Mouse (Mus musculus): ENCODE measurements at regions not wholly inside any gene's neighbourhood (a gene's known extent, or its start where the extent isn't known, plus 50 kb on each side); places are given as distances from the start of the nearest gene placed in this dataset.

DNA sequence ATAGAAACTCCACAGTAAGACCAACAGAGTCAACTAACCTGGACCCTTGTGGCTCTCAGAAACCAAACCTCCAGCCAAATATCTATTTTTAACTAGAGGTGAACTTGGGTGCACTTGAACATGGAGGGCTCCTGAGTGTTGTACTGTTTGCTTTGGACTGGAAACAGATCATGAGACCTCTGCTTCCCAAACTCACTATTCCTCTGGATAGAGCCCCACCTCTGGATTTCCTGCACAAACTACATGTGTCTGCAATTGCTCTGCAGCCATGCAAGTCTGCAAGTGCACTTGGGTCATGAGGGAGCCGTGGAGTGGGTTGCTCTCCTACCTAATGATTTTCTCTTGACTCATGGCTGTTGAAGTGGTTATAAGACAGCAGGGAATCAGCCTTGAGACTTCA, 759.9 kb upstream of the Fam160b2 start:
- TF ChIP-seq GATA1 (IDR thresholded peaks at IDR 0.05; ENCODE audit: low read length) = no peak

- no peak for TF ChIP-seq GATA1 (IDR thresholded peaks at IDR 0.05; ENCODE audit: low read length)
Observed at GRCm38 (mm10) chr14:71338219-71338618, 738.6 kb upstream of the Fam160b2 start.

- no peak for TF ChIP-seq GATA1 (IDR thresholded peaks at IDR 0.05; ENCODE audit: low read length)
Observed at GRCm38 (mm10) chr14:71336906-71337305, 737.3 kb upstream of the Fam160b2 start.

DNA sequence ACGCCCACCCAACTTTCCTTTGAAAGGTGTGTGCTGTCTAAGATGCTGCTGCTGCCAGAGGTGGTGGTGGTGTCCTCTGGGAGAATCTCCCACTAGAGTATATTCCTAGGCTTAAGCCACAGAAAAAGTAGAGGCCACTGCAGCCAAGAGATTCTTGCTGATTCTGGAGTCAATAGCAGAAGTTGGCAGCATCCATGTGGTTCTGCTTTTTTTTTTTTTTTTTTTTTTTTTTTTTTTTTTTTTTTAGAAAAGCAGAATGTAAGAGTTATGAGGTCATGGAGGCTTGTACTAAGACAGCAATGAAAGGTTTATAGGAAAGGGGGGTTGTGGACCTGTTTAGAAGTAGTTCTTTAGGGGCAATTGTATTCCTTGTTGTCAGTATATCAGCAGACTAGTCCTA, 734.4 kb upstream of the Fam160b2 start:
- no peak for TF ChIP-seq GATA1 (IDR thresholded peaks at IDR 0.05; ENCODE audit: low read length)

DNA sequence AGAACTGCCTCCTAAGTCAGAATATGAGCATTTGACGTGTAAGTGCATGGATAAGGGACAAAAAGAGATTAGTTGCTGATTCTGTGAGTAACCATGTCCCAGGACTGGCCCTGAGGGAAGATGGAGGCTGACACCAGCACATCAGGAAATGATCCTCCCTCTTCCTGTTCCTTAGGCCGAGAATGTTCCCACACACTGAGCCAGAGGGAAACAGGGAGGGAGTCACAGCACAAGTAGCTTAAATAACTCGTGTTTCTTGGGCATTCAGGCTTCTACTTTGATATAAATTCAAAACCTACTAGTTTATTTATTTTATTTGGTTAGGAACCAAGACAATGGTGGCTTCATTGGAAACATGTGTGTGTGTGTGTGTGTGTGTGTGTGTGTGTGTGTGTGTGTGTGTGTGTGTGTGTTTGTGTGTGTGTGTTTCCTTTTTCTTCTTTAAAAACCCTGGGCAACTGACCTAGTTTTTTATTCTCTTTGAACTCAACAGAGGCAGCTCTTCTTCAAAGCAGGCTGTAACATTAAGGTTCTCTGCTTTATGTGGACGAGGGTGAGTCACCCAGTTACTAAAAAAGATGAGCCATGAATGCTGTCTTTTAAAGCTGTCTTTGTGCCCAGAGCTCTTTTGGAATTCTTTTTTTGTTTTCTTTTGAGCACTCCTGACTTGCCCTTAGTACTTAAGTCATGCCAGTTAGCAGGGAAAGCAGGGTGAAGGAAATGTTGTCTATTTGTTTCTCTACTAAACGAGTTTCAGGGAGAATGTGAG, 730.4 kb upstream of the Fam160b2 start:
- no peak for TF ChIP-seq GATA1 (IDR thresholded peaks at IDR 0.05; ENCODE audit: low read length)

GRCm38 (mm10) chr14:71327621-71328020, 728.0 kb upstream of the Fam160b2 start:
- TF ChIP-seq GATA1 (IDR thresholded peaks at IDR 0.05; ENCODE audit: low read length) = no peak

GRCm38 (mm10) chr14:71326521-71327105, 727.0 kb upstream of the Fam160b2 start:
- TF ChIP-seq GATA1 (IDR thresholded peaks at IDR 0.05; ENCODE audit: low read length) = no peak

DNA sequence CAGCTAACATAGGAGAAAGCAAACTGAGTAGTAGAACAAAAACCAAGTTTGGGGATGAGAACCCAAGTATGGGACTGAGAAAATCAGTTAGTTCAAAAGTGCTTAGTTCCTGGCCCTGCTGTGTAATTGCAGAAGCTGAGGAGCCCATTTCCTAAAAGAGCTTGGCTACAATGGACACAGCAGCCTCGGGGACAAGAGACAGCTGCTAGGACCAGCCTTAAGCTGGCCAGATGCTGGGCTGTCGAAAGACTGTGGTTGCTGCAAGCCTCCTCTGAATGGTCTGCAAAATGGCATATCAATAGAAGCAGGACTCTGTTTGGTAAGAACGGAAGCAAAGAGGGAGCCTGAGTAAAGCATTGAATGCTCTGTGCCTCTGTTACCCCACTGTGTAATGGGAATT, 715.6 kb upstream of the Fam160b2 start:
- no peak for TF ChIP-seq GATA1 (IDR thresholded peaks at IDR 0.05; ENCODE audit: low read length)

DNA sequence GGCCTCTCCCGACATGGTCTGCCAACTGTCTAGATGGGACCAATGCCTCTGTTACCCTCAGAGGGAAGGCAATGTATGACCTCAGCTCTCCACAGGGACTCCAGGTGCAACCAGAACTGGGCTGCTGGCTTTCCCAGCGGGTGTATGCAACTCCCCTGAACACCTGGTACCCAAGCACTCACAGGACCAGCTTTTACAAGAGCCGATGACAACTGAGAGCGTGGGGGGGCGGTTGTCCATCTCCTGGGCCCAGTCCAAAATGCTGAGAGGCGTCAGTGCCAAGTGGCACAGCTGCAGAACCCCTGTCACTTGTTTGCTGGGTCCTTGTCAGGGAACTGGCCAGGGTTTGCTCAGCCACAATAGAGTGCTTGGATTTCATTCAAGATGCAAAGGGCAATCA, 700.1 kb upstream of the Fam160b2 start:
- no peak for TF ChIP-seq GATA1 (IDR thresholded peaks at IDR 0.05; ENCODE audit: low read length)

- no peak for TF ChIP-seq GATA1 (IDR thresholded peaks at IDR 0.05; ENCODE audit: low read length)
Observed at GRCm38 (mm10) chr14:71281568-71281967, 681.9 kb upstream of the Fam160b2 start.

DNA sequence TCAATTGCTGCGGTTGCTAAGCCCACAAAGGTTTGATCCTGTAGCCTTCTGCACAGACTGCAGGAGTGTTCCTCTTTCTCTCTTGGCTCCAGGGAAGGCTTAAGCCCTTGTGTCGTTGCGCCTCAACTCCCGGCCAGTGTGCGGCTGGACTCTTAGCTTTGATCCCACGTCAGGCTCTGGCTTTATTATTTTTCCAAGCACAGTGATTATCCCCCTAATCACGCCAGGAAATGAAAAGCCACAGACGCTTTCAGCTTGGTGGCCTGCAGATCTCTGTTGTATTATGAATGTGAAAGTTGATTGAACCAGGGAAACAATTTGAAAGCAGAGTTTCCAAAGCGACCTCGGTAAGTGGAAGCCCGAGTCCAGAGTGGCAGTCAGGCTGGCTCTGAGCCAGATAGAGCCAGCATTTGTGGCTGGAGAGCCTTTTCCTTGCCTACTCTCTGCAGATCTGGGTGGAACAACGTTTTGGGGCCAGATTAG, 676.7 kb upstream of the Fam160b2 start:
- no peak for TF ChIP-seq GATA1 (IDR thresholded peaks at IDR 0.05; ENCODE audit: low read length)

- no peak for TF ChIP-seq GATA1 (IDR thresholded peaks at IDR 0.05; ENCODE audit: low read length)
Observed at GRCm38 (mm10) chr14:71272470-71272869, 672.8 kb upstream of the Fam160b2 start.

DNA sequence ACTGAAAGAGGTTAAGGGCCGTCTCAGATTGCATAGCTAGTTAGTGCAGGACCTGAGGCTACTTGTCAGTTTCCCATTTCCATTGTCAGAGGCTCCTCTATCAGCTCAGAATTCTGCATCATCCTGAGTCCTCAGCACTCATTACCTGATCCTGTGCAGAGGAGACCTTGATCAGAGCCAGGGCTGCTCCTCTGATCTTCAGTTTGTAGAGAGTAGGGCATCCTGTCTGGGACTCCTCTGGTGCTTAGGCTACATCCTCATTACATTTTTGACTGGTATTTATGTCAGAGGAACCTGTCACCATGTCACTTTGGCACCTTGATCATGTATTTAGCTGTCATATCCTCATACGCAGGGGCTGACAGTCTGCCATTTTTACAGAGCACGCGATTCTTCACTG, 658.0 kb upstream of the Fam160b2 start:
- no peak for TF ChIP-seq GATA1 (IDR thresholded peaks at IDR 0.05; ENCODE audit: low read length)

DNA sequence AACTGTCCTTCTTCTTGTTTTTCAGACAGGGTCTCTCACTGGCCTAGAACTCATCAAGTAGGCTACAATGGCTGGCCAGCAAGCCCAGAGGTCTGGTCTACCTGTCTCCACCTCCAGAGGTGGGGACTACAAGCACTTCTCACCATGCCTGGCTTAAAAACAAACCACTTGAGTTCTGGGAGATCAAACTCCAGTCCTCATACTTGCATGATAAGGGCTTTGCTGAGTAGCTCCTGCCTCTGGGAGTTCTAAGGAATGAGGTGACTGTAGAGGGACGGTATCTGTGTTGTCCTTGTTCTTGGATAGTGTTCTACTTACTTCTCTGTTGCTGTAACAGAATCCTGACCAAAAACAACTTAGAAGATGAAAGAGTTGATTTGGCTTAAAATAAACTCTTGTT, 654.6 kb upstream of the Fam160b2 start:
- TF ChIP-seq GATA1 (IDR thresholded peaks at IDR 0.05; ENCODE audit: low read length) = no peak

- no peak for TF ChIP-seq GATA1 (IDR thresholded peaks at IDR 0.05; ENCODE audit: low read length)
Observed at GRCm38 (mm10) chr14:71252136-71252535, 652.5 kb upstream of the Fam160b2 start.

- no peak for TF ChIP-seq GATA1 (IDR thresholded peaks at IDR 0.05; ENCODE audit: low read length)
Observed at GRCm38 (mm10) chr14:71251116-71251515, 651.5 kb upstream of the Fam160b2 start.

- TF ChIP-seq GATA1 (IDR thresholded peaks at IDR 0.05; ENCODE audit: low read length) = no peak
Observed at GRCm38 (mm10) chr14:71249387-71249965, 649.8 kb upstream of the Fam160b2 start.

Measured in G1E-ER4 (cell line).